Mouse (Mus musculus) lung, adult 2 months (tissue): ENCODE measurements at regions not wholly inside any gene's neighbourhood (a gene's known extent, or its start where the extent isn't known, plus 50 kb on each side); places are given as distances from the start of the nearest gene placed in this dataset.

ENCODE experiments used
- DNase-seq: peaks from one replicate; pipeline ENCODE4 v3.0.0; 2022
- H3K4me1 ChIP-seq: fragments of 200-500 bp; 2 replicates; pipeline ENCODE4 v1.6.1; 2011; ENCODE audit warnings: low read length; ENCODE audit not compliant: control insufficient read depth, insufficient read depth
- H3K4me3 ChIP-seq: fragments of 200-500 bp; replicated peaks from 2 replicates; pipeline ENCODE3; 2011; ENCODE audit warnings: low read depth, mild to moderate bottlenecking, control low read depth, low read length; ENCODE audit errors: extremely low read depth
- CTCF ChIP-seq: fragments of 200-500 bp; IDR thresholded peaks from 2 replicates; pipeline ENCODE4 v1.5.1; 2011; ENCODE audit warnings: mild to moderate bottlenecking, low read length, control low read depth; ENCODE audit not compliant: insufficient read depth
- POLR2A ChIP-seq: fragments of 200-500 bp; IDR thresholded peaks from 2 replicates; pipeline ENCODE4 v1.6.1; 2011; ENCODE audit warnings: low read depth, mild to moderate bottlenecking, control low read depth, low read length, borderline replicate concordance; ENCODE audit errors: extremely low read depth
- WGBS: fragments of 180-500 bp; shearing (Covaris S2); methylation state at CpG from one replicate; pipeline ENCODE4 v1.1.7; 2018; 5-methylcytosine and 5-hydroxymethylcytosine counted together

- Histone ChIP-seq H3K4me1 (peaks cover 10% of the 10 kb centered on the region), H3K4me3 (no peak overlapping the region)
- TF ChIP-seq POLR2A = no peak
- no peak for TF ChIP-seq CTCF
- no peak for DNase-seq
- WGBS = 83% methylated on average over 10 of the region's 10 CpGs
Measured at GRCm38 (mm10) chr13:28782497-28783246, 170.8 kb downstream of the Sox4 start.

- DNase-seq = no peak
- H3K4me3 ChIP-seq = no peak overlapping the region
- peaks cover 6% of the 10 kb centered on the region for H3K4me1 ChIP-seq
- WGBS = 49% methylated on average over 5 of the region's 5 CpGs
- TF ChIP-seq CTCF (no peak), POLR2A (no peak)
Measured at GRCm38 (mm10) chr13:28782081-28782480, 171.4 kb downstream of the Sox4 start.

DNA sequence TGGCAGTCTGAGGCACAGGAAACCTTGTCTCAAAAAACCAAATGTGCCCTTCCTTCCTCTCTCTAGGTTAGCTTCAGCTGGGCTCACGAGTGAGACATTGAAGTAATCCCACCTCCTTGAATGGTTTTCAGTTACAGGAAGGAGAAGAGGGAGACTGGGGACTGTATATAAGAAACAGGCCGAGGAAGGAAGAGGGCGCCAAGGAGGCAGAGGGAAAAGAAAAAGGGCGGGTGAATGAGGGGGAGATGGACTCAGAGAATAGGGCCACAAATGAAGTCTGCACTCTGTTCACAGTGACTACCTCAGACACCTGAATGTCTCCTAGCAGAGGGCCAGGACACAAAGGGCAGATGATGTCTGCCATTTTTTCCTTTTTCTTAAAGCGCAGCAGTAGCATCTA is 171.9 kb downstream of the Sox4 start:
- DNase-seq = no peak
- Histone ChIP-seq H3K4me1 (peaks cover 4% of the 10 kb centered on the region), H3K4me3 (no peak overlapping the region)
- TF ChIP-seq POLR2A (no peak), CTCF (no peak)
- 50% methylated on average over 5 of the region's 5 CpGs for WGBS

DNA sequence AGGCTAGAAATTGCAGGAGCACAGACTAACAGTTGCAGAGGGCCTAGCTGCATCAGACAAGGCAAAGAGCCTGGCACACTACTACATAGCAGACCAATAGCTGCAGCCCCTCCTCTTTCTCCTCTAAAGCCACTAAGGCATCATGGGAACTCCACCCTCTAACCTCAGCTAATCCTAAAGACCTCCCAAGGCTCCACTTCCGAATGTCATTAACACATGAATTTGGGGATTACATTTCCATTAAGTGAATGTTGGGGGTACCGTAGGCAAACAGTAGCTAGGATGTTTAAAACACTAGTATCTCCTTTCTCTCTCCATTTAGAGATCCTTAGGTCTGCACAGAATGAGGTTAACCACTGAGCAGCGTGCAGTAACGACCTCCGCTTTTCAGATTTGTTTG is 173.1 kb downstream of the Sox4 start:
- DNase-seq = no peak
- WGBS = 85% methylated on average over 5 of the region's 5 CpGs
- Histone ChIP-seq H3K4me1 (peaks cover 2% of the 10 kb centered on the region; the same call in 1 of the 2 replicates), H3K4me3 (no peak overlapping the region)
- no peak for TF ChIP-seq POLR2A
- no peak for TF ChIP-seq CTCF

- 92% methylated on average over 7 of the region's 7 CpGs for WGBS
- H3K4me3 ChIP-seq = no peak overlapping the region
- peaks cover 2% of the 10 kb centered on the region; the same call in 1 of the 2 replicates for H3K4me1 ChIP-seq
- no peak for TF ChIP-seq POLR2A
- no peak for TF ChIP-seq CTCF
- no peak for DNase-seq
Measured at GRCm38 (mm10) chr13:28775142-28775815, 178.2 kb downstream of the Sox4 start.

- no peak for DNase-seq
- TF ChIP-seq POLR2A (no peak), CTCF (no peak)
- Histone ChIP-seq H3K4me3 (no peak overlapping the region), H3K4me1 (peaks cover 2% of the 10 kb centered on the region; the same call in 1 of the 2 replicates)
- WGBS = 88% methylated on average over 7 of the region's 7 CpGs
Measured at GRCm38 (mm10) chr13:28774649-28775048, 178.9 kb downstream of the Sox4 start.

DNA sequence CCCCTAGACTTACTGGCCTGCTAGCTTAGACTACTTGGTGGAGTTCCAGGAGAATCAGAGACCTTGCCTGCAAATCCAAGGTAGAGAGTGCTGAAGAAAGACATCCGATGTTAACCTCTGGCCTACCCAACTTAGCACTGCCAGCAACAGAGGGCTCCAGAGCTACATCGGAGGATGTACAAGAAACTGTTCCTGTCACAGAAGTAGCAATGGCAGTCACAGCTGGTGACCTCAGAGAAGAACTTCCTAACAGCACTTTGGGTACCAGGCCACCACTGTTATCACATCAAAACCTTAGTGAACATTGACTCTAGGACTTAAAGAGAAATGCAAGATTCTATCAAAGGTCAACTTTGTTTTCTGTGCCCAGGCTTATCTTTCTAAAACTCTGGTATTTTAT is 180.0 kb downstream of the Sox4 start:
- WGBS = 65% methylated on average over 2 of the region's 2 CpGs
- no peak for DNase-seq
- Histone ChIP-seq H3K4me1 (peaks cover 2% of the 10 kb centered on the region; the same call in 1 of the 2 replicates), H3K4me3 (no peak overlapping the region)
- TF ChIP-seq POLR2A = no peak
- TF ChIP-seq CTCF = no peak

- 23% methylated on average over 13 of the region's 13 CpGs for WGBS
- no peak for TF ChIP-seq POLR2A
- TF ChIP-seq CTCF = no peak
- Histone ChIP-seq H3K4me1 (no peaks in the 10 kb centered on the region; the same call in 1 of the 2 replicates), H3K4me3 (no peak overlapping the region)
- no peak for DNase-seq
Measured at GRCm38 (mm10) chr13:28770531-28770930, 183.0 kb downstream of the Sox4 start.

DNA sequence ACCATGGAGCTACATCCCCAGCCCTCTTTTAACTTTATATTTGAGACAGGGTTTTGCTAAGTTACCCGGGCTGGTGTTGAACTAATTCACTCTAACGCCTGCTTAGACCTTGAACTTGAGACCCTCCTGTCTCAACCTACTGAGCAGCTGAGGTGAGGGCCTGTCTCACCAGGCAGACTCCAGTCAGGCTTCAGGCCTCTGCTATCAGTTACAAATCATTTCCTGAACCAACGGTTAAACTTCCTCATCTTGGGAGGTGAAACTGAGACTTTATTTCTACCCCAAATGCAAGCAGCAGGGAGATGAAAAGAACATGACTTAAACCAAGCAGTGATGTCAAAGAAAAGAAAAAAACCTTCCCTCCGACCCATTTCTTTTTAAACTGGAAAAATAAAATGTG is 183.5 kb downstream of the Sox4 start:
- no peaks in the 10 kb centered on the region; the same call in 1 of the 2 replicates for H3K4me1 ChIP-seq
- TF ChIP-seq POLR2A (no peak), CTCF (no peak)
- whole genome bisulfite sequencing = 58% methylated on average over 4 of the region's 4 CpGs

More for the DNA sequence above, 183.5 kb downstream of the Sox4 start:
- no peak for DNase-seq
- no peak overlapping the region for H3K4me3 ChIP-seq
